Comparison of ENCODE assay signal across 9 mouse cellular contexts in the genomic region with DNA sequence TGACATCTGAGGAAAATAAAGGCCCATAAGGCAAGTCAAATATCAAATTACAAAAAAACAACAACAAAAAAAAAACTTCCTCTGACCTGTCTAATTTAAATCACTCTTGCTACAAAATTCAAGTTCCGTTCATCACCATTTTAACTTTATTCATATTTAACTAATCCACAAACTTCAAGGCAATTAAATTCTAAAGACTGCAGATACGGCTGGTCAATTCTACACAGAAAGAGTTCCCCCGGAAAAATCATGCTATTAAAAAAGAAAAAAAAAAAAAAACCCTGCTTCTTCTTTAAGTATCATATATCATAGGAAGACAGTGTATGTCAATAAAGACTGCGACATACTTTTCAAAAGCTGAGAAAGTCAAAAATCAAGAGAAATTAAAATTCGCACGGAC. TPM values are rescaled to one million over a fixed set of nuclear protein-coding genes. Genes with fewer than 3 reads are reported as not detected.
DNase-seq lines count a peak whose midpoint lies in the region; ATAC-seq lines count a peak whose summit lies in the region.
"Had no signal": no experiment of that assay in that cellular context is flagged by ENCODE, and none has a peak within 500 bp of the region (broad histone marks: within the 10 kb centered on the region; RNA-seq: fewer than 3 reads in every experiment).

No protein-coding gene starts in this region.

- no peaks in the 10 kb centered on the region for H3K9me3 ChIP-seq in megakaryocyte, embryonic 14.5 days
- no peaks in the 10 kb centered on the region for H3K9me3 ChIP-seq in forebrain, embryonic 13.5 days (replicated peaks)
- H3K9me3 ChIP-seq in limb, embryonic 15.5 days: no peaks in the 10 kb centered on the region
- H3K9me3 ChIP-seq in stomach, embryonic 16.5 days (replicated peaks; ENCODE audit: control insufficient read depth, low read length): no peaks in the 10 kb centered on the region

- peaks cover 47% of the 10 kb centered on the region for H3K36me3 ChIP-seq in megakaryocyte, embryonic 14.5 days (replicated peaks; ENCODE audit: low read length)
- peaks cover 37% of the 10 kb centered on the region for H3K36me3 ChIP-seq in forebrain, embryonic 13.5 days (ENCODE audit: poor library complexity, severe bottlenecking)
- H3K36me3 ChIP-seq in limb, embryonic 15.5 days: peaks cover 28% of the 10 kb centered on the region
- peaks cover 4% of the 10 kb centered on the region; the same call in 1 of the 2 replicates for H3K36me3 ChIP-seq in stomach, embryonic 16.5 days (ENCODE audit: control insufficient read depth, insufficient read depth, low read length)

- H3K4me1 ChIP-seq in megakaryocyte, embryonic 14.5 days: peaks cover 55% of the 10 kb centered on the region
- peaks cover 34% of the 10 kb centered on the region for H3K4me1 ChIP-seq in forebrain, embryonic 13.5 days
- peaks cover 12% of the 10 kb centered on the region for H3K4me1 ChIP-seq in limb, embryonic 15.5 days
- H3K4me1 ChIP-seq in stomach, embryonic 16.5 days (ENCODE audit: control insufficient read depth, insufficient read depth, low read length): peaks cover 14% of the 10 kb centered on the region

- no peaks in the 10 kb centered on the region for H3K27me3 ChIP-seq in megakaryocyte, embryonic 14.5 days (replicated peaks)
- no peaks in the 10 kb centered on the region for H3K27me3 ChIP-seq in forebrain, embryonic 13.5 days
- no peaks in the 10 kb centered on the region for H3K27me3 ChIP-seq in limb, embryonic 15.5 days
- no peaks in the 10 kb centered on the region for H3K27me3 ChIP-seq in stomach, embryonic 16.5 days (ENCODE audit: control insufficient read depth, insufficient read depth, low read length)

- peak overlapping the region; percentile 97 for H3K4me3 ChIP-seq in megakaryocyte, embryonic 14.5 days (replicated peaks)
- H3K4me3 ChIP-seq in forebrain, embryonic 13.5 days: peak overlapping the region; percentile 99
- peak overlapping the region; percentile 98 for H3K4me3 ChIP-seq in limb, embryonic 15.5 days
- peak overlapping the region; percentile 100 for H3K4me3 ChIP-seq in stomach, embryonic 16.5 days (replicated peaks; ENCODE audit: low read length)

- no peak for DNase-seq in left cerebral cortex, adult 18-20 months (ENCODE audit: low spot score in 2 of 2)
- no peak for DNase-seq in gastrocnemius, postnatal 4 days (ENCODE audit: low spot score in 2 of 2)

- WGBS in forebrain, embryonic 13.5 days: 27% methylated on average over 6 of the region's 6 CpGs
- WGBS in limb, embryonic 15.5 days: 11% methylated on average over 6 of the region's 6 CpGs
- 16% methylated on average over 6 of the region's 6 CpGs for WGBS in stomach, embryonic 16.5 days

- H3K4me2 ChIP-seq in forebrain, embryonic 13.5 days: peak overlapping the region; percentile 80
- H3K4me2 ChIP-seq in limb, embryonic 15.5 days: peak overlapping the region; percentile 60
- peak overlapping the region; percentile 62 for H3K4me2 ChIP-seq in stomach, embryonic 16.5 days (ENCODE audit: low read depth, low read length)

- H3K9ac ChIP-seq in forebrain, embryonic 13.5 days: peak overlapping the region; percentile 99
- peak overlapping the region; percentile 98 for H3K9ac ChIP-seq in limb, embryonic 15.5 days
- H3K9ac ChIP-seq in stomach, embryonic 16.5 days (ENCODE audit: low read length): peak overlapping the region; percentile 86

- ATAC-seq in megakaryocyte, adult 5-6 weeks (ENCODE audit: poor library complexity, severe bottlenecking): no peak
- no peak for ATAC-seq in forebrain, embryonic 13.5 days
- no peak for ATAC-seq in limb, embryonic 15.5 days (ENCODE audit: insufficient number of reproducible peaks, low FRiP score, low TSS enrichment, low read depth)
- no peak for ATAC-seq in stomach, embryonic 16.5 days (ENCODE audit: insufficient read depth, low FRiP score)

- 0 out of 2 replicates have a peak overlapping the region, but pooled peaks have one; percentile 97 for H3K27ac ChIP-seq in forebrain, embryonic 13.5 days
- H3K27ac ChIP-seq in limb, embryonic 15.5 days: peak overlapping the region; percentile 99
- H3K27ac ChIP-seq in stomach, embryonic 16.5 days (ENCODE audit: low read length): peak overlapping the region; percentile 93; the same call in 1 of the 2 replicates

RNA-seq across cellular contexts. Expression of gene Smndc1, which starts 1.0 kb away (rescaled TPM):
- polyA plus RNA-seq in megakaryocyte, embryonic 14.5 days (2012; ENCODE audit: insufficient read depth, low replicate concordance): 76.8 and 104 TPM in 2 replicates
- total RNA-seq in megakaryocyte, adult 5-6 weeks (2015): 49.3 and 68.2 TPM in 2 replicates
- total RNA-seq in megakaryocyte, adult 5-6 weeks (2017): 22.2 and 26.3 TPM in 2 replicates
- polyA plus RNA-seq in forebrain, embryonic 13.5 days (2015; fragmentation: Nextera tagmentation; extraction: Ambion mirVana): 48.7 and 50.9 TPM in 2 replicates
- 35.9 and 37.5 TPM in 2 replicates for polyA plus RNA-seq in limb, embryonic 15.5 days (2015; fragmentation: Nextera tagmentation; extraction: Ambion mirVana)
- polyA plus RNA-seq in stomach, embryonic 16.5 days (2015; fragmentation: Nextera tagmentation; extraction: Ambion mirVana): 33.0 and 35.9 TPM in 2 replicates
- total RNA-seq in left cerebral cortex, adult 18-20 months (2021): 10 to 100 TPM; 36.8 to 39.2 TPM
- total RNA-seq in gastrocnemius, postnatal 4 days (2021): 10 to 100 TPM; 36.6 to 42.4 TPM

RNA-seq across cellular contexts. Expression of gene Gm10197, which starts 17.9 kb away (rescaled TPM):
- polyA plus RNA-seq in megakaryocyte, embryonic 14.5 days (2012; ENCODE audit: insufficient read depth, low replicate concordance): not detected in 2 replicates
- not detected in 2 replicates for total RNA-seq in megakaryocyte, adult 5-6 weeks (2015)
- total RNA-seq in megakaryocyte, adult 5-6 weeks (2017): not detected in 2 replicates
- not detected in 2 replicates for polyA plus RNA-seq in forebrain, embryonic 13.5 days (2015; fragmentation: Nextera tagmentation; extraction: Ambion mirVana)
- polyA plus RNA-seq in limb, embryonic 15.5 days (2015; fragmentation: Nextera tagmentation; extraction: Ambion mirVana): 2.2 TPM in 1 of 2 replicates, not detected in the other
- polyA plus RNA-seq in stomach, embryonic 16.5 days (2015; fragmentation: Nextera tagmentation; extraction: Ambion mirVana): not detected in 2 replicates
- total RNA-seq in left cerebral cortex, adult 18-20 months (2021): not detected
- not detected for total RNA-seq in gastrocnemius, postnatal 4 days (2021)
- polyA plus RNA-seq: brain, embryonic 14.5 days; large intestine, adult 2 months had no signal
